Mouse (Mus musculus) spleen, adult 2 months (tissue): Measurements from ENCODE around the gene Pou2f2. TPM values are rescaled to one million over a fixed set of nuclear protein-coding genes. Genes with fewer than 3 reads are reported as not detected.

Experiments used
- DNase-seq, 2 experiments: peaks; one replicate each; pipeline versions ENCODE4 v3.0.0 to v3.0.0-alpha.2; 2012 to 2021; ENCODE audit warnings: low spot score in 2 of 2, low read depth in 1 of 2
- H3K27ac ChIP-seq: fragments of 200-500 bp; 2 replicates; pipeline ENCODE4 v1.5.1; 2012; ENCODE audit warnings: low read length, inconsistent platforms; ENCODE audit not compliant: insufficient read depth
- H3K27me3 ChIP-seq: fragments of 200-500 bp; 2 replicates; pipeline ENCODE4 v1.6.1; 2012; ENCODE audit warnings: mild to moderate bottlenecking, moderate library complexity, low read length, inconsistent platforms; ENCODE audit not compliant: control insufficient read depth, insufficient read depth
- H3K36me3 ChIP-seq: fragments of 200-500 bp; 2 replicates; pipeline ENCODE4 v1.6.1; 2012; ENCODE audit warnings: mild to moderate bottlenecking, low read length, inconsistent platforms; ENCODE audit not compliant: control insufficient read depth, insufficient read depth
- H3K4me1 ChIP-seq: fragments of 200-500 bp; 2 replicates; pipeline ENCODE4 v1.6.1; 2011; ENCODE audit warnings: inconsistent platforms; ENCODE audit not compliant: control insufficient read depth, insufficient read depth, insufficient read length
- H3K4me3 ChIP-seq: fragments of 200-500 bp; 2 replicates; pipeline ENCODE4 v1.5.1; 2011; ENCODE audit warnings: mild to moderate bottlenecking, inconsistent platforms; ENCODE audit not compliant: insufficient read depth, insufficient read length; ENCODE audit errors: extremely low read depth
- CTCF ChIP-seq: fragments of 200-500 bp; IDR thresholded peaks from 2 replicates; pipeline ENCODE4 v1.5.1; 2011; ENCODE audit warnings: mild to moderate bottlenecking, inconsistent platforms; ENCODE audit not compliant: insufficient read depth, insufficient read length, insufficient replicate concordance; ENCODE audit errors: extremely low read depth
- POLR2A ChIP-seq: fragments of 200-500 bp; IDR thresholded peaks from 2 replicates; pipeline ENCODE4 v1.6.1; 2011; ENCODE audit warnings: low read depth, low read length, inconsistent platforms
- WGBS: fragments of 180-500 bp; shearing (Covaris S2); methylation state at CpG from one replicate; pipeline ENCODE4 v1.1.7; 2018; 5-methylcytosine and 5-hydroxymethylcytosine counted together
- polyA plus RNA-seq: library from polyadenylated mRNA; depleted of rRNA; stranded (reverse); fragments of >200 nt; gene quantifications from 2 replicates; pipeline ENCODE4 v1.2.3, GENCODE M21; 2012; rRNA removed

The Pou2f2 gene
- polyA plus RNA-seq: 61.7 and 83.3 TPM in 2 replicates

- no peak for TF ChIP-seq POLR2A
- Histone ChIP-seq H3K27ac (no peak within 1 kb of the TSS), H3K4me3 (peak within 1 kb of the TSS; percentile 49; the same call in 1 of the 2 replicates), H3K36me3 (no peaks in the 10 kb centered on the region), H3K27me3 (peaks cover 19% of the 10 kb centered on the region), H3K4me1 (peaks cover 24% of the 10 kb centered on the region)
- 1% methylated on average over 52 of the region's 56 CpGs for WGBS
- peak in 1 of 2 experiments; percentile 71 for DNase-seq
Measured at GRCm38 (mm10) chr7:25179606-25180161, at the start of gene Pou2f2. TSS of gene Pou2f2 (minus strand) at chr7:25179726.

GRCm38 (mm10) chr7:25227523-25228300 is 48.2 kb upstream of the Pou2f2 start:
- 96% methylated on average over 1 of the region's 1 CpGs for WGBS
- H3K27me3 ChIP-seq: no peaks in the 10 kb centered on the region
- TF ChIP-seq CTCF: no peak
- TF ChIP-seq POLR2A: no peak
- no peak overlapping the region for H3K4me3 ChIP-seq
- H3K36me3 ChIP-seq: peaks cover 63% of the 10 kb centered on the region
- DNase-seq: no peak
- H3K4me1 ChIP-seq: no peaks in the 10 kb centered on the region
- H3K27ac ChIP-seq: no peak overlapping the region

GRCm38 (mm10) chr7:25222275-25222967 is 42.9 kb upstream of the Pou2f2 start:
- TF ChIP-seq CTCF (no peak), POLR2A (no peak)
- no peak for DNase-seq
- Histone ChIP-seq H3K27me3 (no peaks in the 10 kb centered on the region), H3K4me3 (no peak overlapping the region), H3K36me3 (peaks cover 30% of the 10 kb centered on the region), H3K4me1 (peaks cover 19% of the 10 kb centered on the region; the same call in 1 of the 2 replicates), H3K27ac (peak overlapping the region; percentile 10; the same call in 1 of the 2 replicates)
- WGBS: 82% methylated on average over 10 of the region's 10 CpGs

- DNase-seq: peak; percentile 87 to 97
- under 1% methylated on average over 44 of the region's 45 CpGs for WGBS
- no peaks in the 10 kb centered on the region for H3K27me3 ChIP-seq
- TF ChIP-seq POLR2A (no peak; the same call in 1 of the 2 replicates), CTCF (no peak)
- peak within 1 kb of the TSS; percentile 76 for H3K4me3 ChIP-seq
- peaks cover 22% of the 10 kb centered on the region for H3K36me3 ChIP-seq
- peaks cover 22% of the 10 kb centered on the region; the same call in 1 of the 2 replicates for H3K4me1 ChIP-seq
- H3K27ac ChIP-seq: peak within 1 kb of the TSS; percentile 61
Measured at GRCm38 (mm10) chr7:25221102-25221883, 41.8 kb upstream of the Pou2f2 start, which contains the start of gene Zfp526. TSS of gene Zfp526 (plus strand) at chr7:25221425.

GRCm38 (mm10) chr7:25220457-25221101 is 41.1 kb upstream of the Pou2f2 start, which contains the start of gene Dedd2:
TSS of gene Dedd2 (minus strand) at chr7:25220615.
- Histone ChIP-seq H3K4me3 (peak within 1 kb of the TSS; percentile 76), H3K27me3 (no peaks in the 10 kb centered on the region), H3K4me1 (peaks cover 22% of the 10 kb centered on the region; the same call in 1 of the 2 replicates), H3K36me3 (peaks cover 14% of the 10 kb centered on the region), H3K27ac (peak within 1 kb of the TSS; percentile 81)
- no peak for DNase-seq
- WGBS: 2% methylated on average over 20 of the region's 20 CpGs
- TF ChIP-seq CTCF (no peak), POLR2A (no peak)
